Mouse (Mus musculus) right cerebral cortex, adult 2 months (tissue): ENCODE data around the gene Tmprss7.

Experiments used
- DNase-seq, 2 experiments: peaks; one replicate each; pipeline ENCODE4 v3.0.0; 2021 to 2022; ENCODE audit warnings: low spot score in 2 of 2

Gene Tmprss7

DNA sequence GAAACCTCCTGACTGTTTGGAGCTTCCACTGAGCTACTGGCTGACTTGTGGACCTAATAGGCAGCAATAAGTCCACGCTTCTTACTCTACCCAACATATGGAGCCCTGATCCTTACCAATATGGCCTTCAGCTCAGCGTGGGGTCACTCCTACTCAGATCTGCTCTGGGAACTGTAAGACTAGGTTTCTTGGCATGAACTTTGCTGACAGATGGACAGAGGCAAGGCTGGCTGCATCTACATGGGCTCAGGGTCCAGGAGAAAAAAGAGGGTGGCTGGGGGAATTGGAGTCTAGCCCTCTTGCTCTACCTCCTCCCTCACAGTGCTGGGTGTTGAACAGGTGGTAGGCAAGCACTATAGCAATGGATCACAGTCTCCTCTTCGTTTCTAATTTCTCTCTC lies 6.6 kb downstream of the Tmprss7 start:
- no peak for DNase-seq

DNA sequence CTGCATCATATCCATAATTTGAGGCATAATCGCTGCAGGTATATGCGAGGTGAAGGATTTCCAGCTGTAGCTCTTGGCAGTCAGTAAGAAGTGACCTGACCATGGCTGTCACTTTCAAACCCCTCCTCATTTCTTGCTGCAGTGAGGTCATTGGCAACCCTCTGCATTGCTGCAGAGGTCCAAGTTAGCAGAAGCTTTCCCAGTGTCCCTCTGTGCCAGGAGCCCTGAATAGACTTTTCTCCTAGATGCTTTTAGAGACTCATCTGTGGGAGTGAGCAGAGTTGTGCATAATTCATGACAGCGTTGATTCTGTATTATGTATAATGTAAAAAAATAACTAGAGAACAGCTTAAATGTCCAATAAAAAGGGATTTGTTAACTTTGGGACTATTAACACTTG lies 8.2 kb downstream of the Tmprss7 start:
- peak in 1 of 2 experiments; percentile 39 for DNase-seq

GRCm38 (mm10) chr16:45684815-45685214 lies 8.6 kb downstream of the Tmprss7 start:
- peak; percentile 66 to 76 for DNase-seq

- DNase-seq: no peak
Measured at GRCm38 (mm10) chr16:45676462-45676861, 17.0 kb downstream of the Tmprss7 start.

DNA sequence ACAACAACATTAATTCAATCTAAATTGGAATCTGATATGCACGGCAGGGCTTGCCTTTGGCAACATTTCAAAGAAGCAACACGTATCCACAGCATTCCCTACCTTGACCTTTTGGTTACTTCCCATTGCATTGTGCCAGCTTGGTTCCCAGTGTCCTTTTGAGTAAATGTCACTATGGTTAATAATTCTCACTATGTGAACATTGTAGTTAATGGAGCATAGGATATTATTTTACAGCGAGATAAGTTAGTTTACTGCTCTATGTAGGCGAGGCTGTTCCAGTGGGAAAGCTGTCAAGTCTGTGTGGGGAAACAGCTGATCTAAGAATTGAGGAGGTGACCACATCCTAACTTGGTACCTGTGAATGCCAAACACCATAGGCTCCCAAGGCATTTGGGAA lies 23.5 kb downstream of the Tmprss7 start:
- DNase-seq: no peak

DNA sequence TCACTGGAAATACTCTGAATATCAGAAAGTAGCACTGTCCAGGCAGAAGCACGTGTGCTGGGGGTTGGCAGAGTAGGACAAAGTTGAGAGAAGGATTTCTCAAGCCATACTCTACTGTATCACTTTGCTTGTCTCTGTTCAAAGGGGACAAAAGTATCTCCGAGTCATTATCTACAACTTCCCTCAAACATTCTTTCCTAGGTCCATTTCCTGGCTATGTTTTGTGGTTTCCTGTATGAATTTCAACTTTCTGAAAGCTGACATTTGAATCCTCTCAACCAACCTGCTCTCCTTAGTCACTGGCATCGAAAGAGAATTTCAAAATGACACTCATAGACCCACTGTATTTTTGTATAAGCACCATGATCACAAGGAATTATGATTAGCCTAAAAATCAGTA lies 25.3 kb downstream of the Tmprss7 start:
- DNase-seq: no peak

DNA sequence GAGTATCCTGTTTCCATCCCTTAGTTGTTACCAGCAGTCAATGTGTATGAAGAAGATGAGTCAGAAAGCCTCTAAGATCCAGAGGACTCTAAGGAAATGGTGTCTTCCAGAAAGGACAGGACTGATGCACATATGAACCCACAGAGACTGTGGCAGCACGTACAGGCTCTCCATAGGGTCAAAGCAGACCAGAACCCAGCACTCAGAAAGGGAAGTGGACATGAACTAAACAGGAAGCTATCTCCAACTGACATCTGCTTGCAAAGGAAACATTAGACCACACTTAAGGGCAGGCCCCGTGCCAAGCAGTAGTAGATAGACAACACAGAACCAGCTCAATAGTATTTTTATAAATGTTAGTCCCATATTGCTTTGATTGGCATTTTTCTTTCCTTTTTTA lies 27.3 kb downstream of the Tmprss7 start:
- DNase-seq: no peak

GRCm38 (mm10) chr16:45662381-45662780 lies 31.1 kb downstream of the Tmprss7 start:
- no peak for DNase-seq

DNA sequence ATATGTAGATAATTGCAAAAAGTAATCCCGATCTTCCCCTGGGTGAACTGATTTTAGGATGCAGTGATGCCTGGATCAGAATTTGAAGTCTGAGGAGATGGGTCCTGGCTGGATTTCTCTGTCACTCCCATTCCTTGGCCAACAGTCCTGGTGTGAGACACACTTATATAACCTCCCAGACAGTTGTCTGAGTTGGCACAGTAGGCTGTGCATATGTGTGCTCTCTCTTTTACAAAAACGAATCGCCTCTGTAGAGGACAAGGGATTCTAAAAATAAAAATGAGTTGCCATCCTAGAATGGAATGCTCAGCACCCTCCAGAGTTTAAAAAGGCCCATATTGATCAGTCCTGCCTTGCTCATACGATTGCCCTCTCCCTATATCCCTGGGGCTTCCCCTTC lies 33.9 kb downstream of the Tmprss7 start:
- DNase-seq: peak; percentile 22 to 37

DNA sequence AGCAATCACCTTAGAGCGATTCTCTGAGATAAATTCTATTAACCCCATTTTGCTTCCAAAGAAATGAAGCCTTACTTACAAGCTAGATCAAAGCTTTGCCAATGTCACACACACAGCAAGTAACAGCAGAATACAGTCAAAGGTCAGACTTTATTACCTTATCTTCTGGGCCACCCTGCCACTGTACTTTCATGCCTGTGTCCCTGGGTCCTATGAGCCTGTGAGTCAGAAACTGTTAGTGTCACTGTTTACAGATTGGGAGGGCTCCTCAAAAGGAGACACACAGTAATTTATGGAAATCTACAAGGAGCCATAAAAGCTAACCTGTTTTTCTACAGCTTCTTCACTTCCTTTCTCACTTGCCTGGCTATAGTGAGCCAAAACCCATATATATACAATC lies 35.2 kb downstream of the Tmprss7 start:
- DNase-seq: no peak

DNA sequence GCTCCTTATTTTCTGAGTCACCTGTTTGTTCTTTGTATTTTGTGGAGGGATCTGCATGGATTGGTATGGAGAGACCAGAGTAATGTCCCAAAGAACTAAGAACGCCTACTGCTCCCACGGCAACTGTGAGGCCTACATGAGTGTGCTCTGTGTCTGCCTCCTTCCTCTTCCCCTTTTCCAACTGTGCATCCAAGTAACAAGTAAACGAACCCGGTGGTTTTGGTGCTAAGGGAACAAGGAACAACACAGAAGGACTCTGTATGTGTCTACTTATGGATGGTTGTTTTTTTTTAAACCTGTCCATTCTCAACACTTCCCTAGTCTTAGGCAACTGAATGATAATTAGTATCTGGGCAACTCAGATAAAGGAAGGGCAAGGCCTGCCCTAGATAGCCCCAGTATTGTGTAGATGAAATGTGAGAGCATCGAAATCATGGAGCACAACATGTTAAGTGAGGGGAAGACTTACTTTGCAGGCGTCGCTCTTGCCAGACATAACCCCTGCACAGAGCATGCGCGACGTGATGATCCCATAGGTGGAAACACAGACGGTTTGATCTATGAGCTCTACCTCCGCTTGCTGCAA lies 35.8 kb downstream of the Tmprss7 start:
- no peak for DNase-seq

GRCm38 (mm10) chr16:45654465-45654864 lies 39.0 kb downstream of the Tmprss7 start:
- no peak for DNase-seq

- no peak for DNase-seq
Measured at GRCm38 (mm10) chr16:45653934-45654332, 39.5 kb downstream of the Tmprss7 start, which contains the start of gene BC016579. Gene BC016579, minus strand, starts transcription at chr16:45654068.

- no peak for DNase-seq
Measured at GRCm38 (mm10) chr16:45653009-45653933, 40.2 kb downstream of the Tmprss7 start.

DNA sequence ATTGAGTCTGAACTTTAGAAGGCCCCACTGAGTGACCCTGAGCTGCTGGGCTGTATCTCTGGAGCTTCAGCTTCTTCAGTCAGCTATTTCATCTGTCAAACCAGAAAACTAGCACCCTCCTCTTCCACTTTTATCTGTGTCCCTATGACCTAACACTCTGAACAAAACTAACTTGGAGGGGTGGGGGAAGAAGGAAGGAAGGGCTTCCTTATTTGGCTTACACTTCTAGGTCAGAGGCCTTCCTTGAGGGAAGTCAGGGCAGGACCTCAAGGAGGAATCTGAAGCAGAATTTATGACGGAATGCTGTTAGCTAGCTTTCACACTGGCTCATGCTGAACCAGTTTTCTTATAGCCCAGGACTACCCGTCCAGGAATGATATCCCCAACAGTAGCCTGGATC lies 42.0 kb downstream of the Tmprss7 start:
- no peak for DNase-seq

DNA sequence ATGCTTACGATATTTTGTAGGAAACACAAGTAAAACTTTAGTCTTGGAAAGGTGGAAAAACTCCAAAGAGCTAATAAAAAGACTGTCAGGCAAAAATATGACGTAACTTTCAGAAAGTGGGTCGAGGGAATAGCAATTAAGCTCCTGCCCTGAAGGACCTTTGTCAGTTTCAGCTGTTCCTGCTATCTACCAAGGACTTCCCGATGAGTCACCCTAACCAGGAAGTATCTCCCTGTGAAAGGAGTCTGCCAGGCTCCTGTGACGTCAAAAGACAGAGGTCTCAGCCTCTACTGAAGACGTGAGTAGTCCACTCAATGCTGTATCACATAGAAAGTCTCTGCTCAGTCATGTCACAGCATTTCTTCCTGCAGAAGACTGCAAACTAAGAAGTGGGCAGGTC lies 49.1 kb downstream of the Tmprss7 start:
- DNase-seq: no peak

DNA sequence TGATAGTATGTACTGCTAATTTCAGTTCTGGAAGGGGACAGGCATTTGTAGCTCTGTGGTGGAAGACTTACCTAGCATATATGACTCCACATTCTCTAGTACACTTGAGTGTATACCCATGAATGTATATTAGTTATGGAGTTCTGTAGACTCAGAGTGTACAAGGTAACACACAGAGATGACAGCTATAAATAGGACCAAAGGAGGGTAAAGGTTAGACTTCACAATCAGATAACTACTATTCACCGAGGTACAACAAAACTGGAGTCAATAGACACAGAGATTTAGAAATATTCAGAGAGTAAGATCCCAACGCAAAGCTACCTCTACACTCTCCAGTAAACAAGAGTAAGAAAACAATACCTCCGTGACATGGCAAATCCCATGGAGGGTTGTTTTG lies 49.5 kb downstream of the Tmprss7 start:
- no peak for DNase-seq

DNA sequence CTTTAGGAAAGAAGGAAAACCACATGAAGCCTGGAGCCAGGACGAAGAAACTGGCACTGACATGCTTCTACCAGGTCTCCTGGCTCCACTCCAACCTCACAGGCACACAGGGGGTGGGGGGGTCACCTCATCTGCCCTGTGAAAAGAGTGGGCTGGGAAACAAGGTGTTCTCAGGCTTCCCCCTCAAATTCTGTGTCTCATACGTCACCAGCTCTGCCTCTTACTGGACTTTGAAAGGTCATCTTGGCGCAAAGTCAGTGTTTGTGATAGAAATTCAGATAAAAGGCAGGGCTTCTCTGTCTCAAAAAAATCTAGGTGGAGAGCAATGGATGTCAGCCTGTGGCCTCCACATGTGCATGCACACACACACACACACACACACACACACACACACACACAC lies 52.2 kb downstream of the Tmprss7 start:
- no peak for DNase-seq

- DNase-seq: no peak
Measured at GRCm38 (mm10) chr16:45640070-45640762, 53.2 kb downstream of the Tmprss7 start.

DNA sequence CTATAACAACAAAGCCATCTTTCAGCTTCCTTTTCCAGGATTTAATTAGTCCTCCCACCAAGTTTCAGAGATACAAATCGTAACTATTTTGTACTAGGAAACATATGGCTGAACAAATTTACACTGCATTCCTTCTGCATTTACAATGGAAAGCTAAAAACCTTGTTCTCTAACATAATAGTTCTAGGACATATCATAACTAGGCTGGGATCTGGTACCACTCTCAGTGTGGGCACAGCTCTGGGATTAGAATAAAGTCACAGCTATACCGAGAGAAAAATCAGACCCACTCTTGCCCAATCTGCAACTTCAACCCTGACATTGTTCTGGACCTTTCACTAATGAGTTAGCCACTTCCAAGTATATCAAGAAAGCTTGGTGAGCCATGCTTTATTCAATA lies 57.6 kb downstream of the Tmprss7 start:
- no peak for DNase-seq

- DNase-seq: no peak
Measured at GRCm38 (mm10) chr16:45632420-45632819, 61.0 kb downstream of the Tmprss7 start.

GRCm38 (mm10) chr16:45630347-45630960 lies 63.0 kb downstream of the Tmprss7 start:
- peak; percentile 74 to 76 for DNase-seq
